Mouse (Mus musculus) heart, adult 10 weeks (tissue): ENCODE results near the gene Atoh1. TPM values are rescaled to one million over a fixed set of nuclear protein-coding genes. Genes with fewer than 3 reads are reported as not detected.

Experiments used
- polyA plus RNA-seq: library from polyadenylated mRNA; stranded (reverse); fragments of 350-450 nt; fragmentation: Illumina TruSeq; extraction: RNeasy Lipid Tissue Mini Kit (QIAGEN cat#74804); gene quantifications from one replicate; pipeline ENCODE4 v1.2.3, GENCODE M21; 2014; ENCODE audit warnings: low read depth, low replicate concordance

Gene Atoh1
- polyA plus RNA-seq, result not detected

GRCm38 (mm10) chr6:64728499-64729198 lies at the start of gene Atoh1:
Atoh1 (plus strand) TSS chr6:64729125.

